Mouse (Mus musculus) embryonic facial prominence, embryonic 14.5 days (tissue): ENCODE measurements at regions not wholly inside any gene's neighbourhood (a gene's known extent, or its start where the extent isn't known, plus 50 kb on each side); places are given as distances from the start of the nearest gene placed in this dataset.

ENCODE experiments used
- ATAC-seq: fragments of 200-750 bp; cut with Nextera tagmentation; 2 replicates; pipeline ENCODE4 v1.8.0; 2017; ENCODE audit warnings: low read depth, moderate number of reproducible peaks, moderate TSS enrichment
- DNase-seq: peaks from one replicate; pipeline ENCODE4 v3.0.0-alpha.2; 2015; ENCODE audit warnings: low spot score
- H3K27ac ChIP-seq: fragments of 300-500 bp; sonication (generic); replicated peaks from 2 replicates; pipeline ENCODE4 v1.5.1; 2014; ENCODE audit warnings: low read depth, mild to moderate bottlenecking, low read length, moderate library complexity
- H3K27me3 ChIP-seq: fragments of 300-500 bp; sonication (generic); replicated peaks from 2 replicates; pipeline ENCODE4 v1.6.1; 2014; ENCODE audit warnings: low read length; ENCODE audit not compliant: control insufficient read depth, insufficient read depth
- H3K36me3 ChIP-seq: fragments of 300-500 bp; sonication (generic); 2 replicates; pipeline ENCODE4 v1.6.1; 2014; ENCODE audit warnings: low read length, mixed read lengths; ENCODE audit not compliant: control insufficient read depth, insufficient read depth
- H3K4me1 ChIP-seq: fragments of 300-500 bp; sonication (generic); 2 replicates; pipeline ENCODE4 v1.6.1; 2014; ENCODE audit warnings: antibody characterized with exemption, low read length; ENCODE audit not compliant: control insufficient read depth, insufficient read depth
- H3K4me2 ChIP-seq: fragments of 300-500 bp; sonication (generic); 2 replicates; pipeline ENCODE4 v1.6.1; 2014; ENCODE audit warnings: low read depth, mild to moderate bottlenecking, low read length, moderate library complexity, mixed read lengths
- H3K4me3 ChIP-seq: fragments of 300-500 bp; sonication (generic); 2 replicates; pipeline ENCODE4 v1.5.1; 2014; ENCODE audit warnings: low read depth, mild to moderate bottlenecking, low read length
- H3K9ac ChIP-seq: fragments of 300-500 bp; sonication (generic); 2 replicates; pipeline ENCODE4 v1.6.1; 2014; ENCODE audit warnings: low read depth, mild to moderate bottlenecking, low read length, moderate library complexity, mixed read lengths
- H3K9me3 ChIP-seq: fragments of 300-500 bp; sonication (generic); 2 replicates; pipeline ENCODE4 v1.6.1; 2016; ENCODE audit warnings: low read length; ENCODE audit not compliant: control insufficient read depth
- WGBS: fragments of 180-500 bp; shearing (Covaris S2); extraction: QIAGEN DNeasy Blood & Tissue Kit; methylation state at CpG from one replicate; pipeline ENCODE4 v1.1.7; 2014; 5-methylcytosine and 5-hydroxymethylcytosine counted together

- no peaks in the 10 kb centered on the region; the same call in 1 of the 2 replicates for H3K27me3 ChIP-seq
- H3K9ac ChIP-seq, result no peak overlapping the region
- WGBS, result 65% methylated on average over 6 of the region's 6 CpGs
- H3K9me3 ChIP-seq, result no peaks in the 10 kb centered on the region
- H3K36me3 ChIP-seq, result no peaks in the 10 kb centered on the region
- DNase-seq (no peak), ATAC-seq (no peak)
- no peak overlapping the region for H3K4me2 ChIP-seq
- H3K27ac ChIP-seq, result no peak overlapping the region
- no peak overlapping the region for H3K4me3 ChIP-seq
- no peaks in the 10 kb centered on the region for H3K4me1 ChIP-seq
These were observed 226.2 kb upstream of the Zdhhc25 start for GRCm38 (mm10) chr15:88373923-88374322.

GRCm38 (mm10) chr15:88379342-88379741 is 220.8 kb upstream of the Zdhhc25 start:
- DNase-seq (no peak), ATAC-seq (no peak)
- no peak overlapping the region for H3K4me3 ChIP-seq
- no peaks in the 10 kb centered on the region for H3K9me3 ChIP-seq
- no peaks in the 10 kb centered on the region for H3K27me3 ChIP-seq
- no peak overlapping the region for H3K9ac ChIP-seq
- H3K4me1 ChIP-seq, result no peaks in the 10 kb centered on the region
- H3K36me3 ChIP-seq, result no peaks in the 10 kb centered on the region
- H3K27ac ChIP-seq, result no peak overlapping the region
- H3K4me2 ChIP-seq, result no peak overlapping the region
- WGBS, result 72% methylated on average over 7 of the region's 7 CpGs

GRCm38 (mm10) chr15:88379951-88380623 is 220.0 kb upstream of the Zdhhc25 start:
- ATAC-seq (no peak), DNase-seq (no peak)
- no peaks in the 10 kb centered on the region for H3K36me3 ChIP-seq
- H3K4me2 ChIP-seq, result no peak overlapping the region
- H3K9ac ChIP-seq, result no peak overlapping the region
- no peak overlapping the region for H3K27ac ChIP-seq
- H3K9me3 ChIP-seq, result no peaks in the 10 kb centered on the region
- H3K4me3 ChIP-seq, result no peak overlapping the region
- H3K4me1 ChIP-seq, result no peaks in the 10 kb centered on the region
- 37% methylated on average over 6 of the region's 6 CpGs for WGBS
- no peaks in the 10 kb centered on the region for H3K27me3 ChIP-seq

- no peak overlapping the region for H3K4me3 ChIP-seq
- H3K9ac ChIP-seq, result no peak overlapping the region
- DNase-seq (no peak), ATAC-seq (no peak)
- no peaks in the 10 kb centered on the region for H3K9me3 ChIP-seq
- H3K4me1 ChIP-seq, result no peaks in the 10 kb centered on the region
- no peak overlapping the region for H3K4me2 ChIP-seq
- no peaks in the 10 kb centered on the region for H3K36me3 ChIP-seq
- WGBS, result 38% methylated on average over 10 of the region's 10 CpGs
- no peak overlapping the region for H3K27ac ChIP-seq
- H3K27me3 ChIP-seq, result no peaks in the 10 kb centered on the region
These were observed 218.7 kb upstream of the Zdhhc25 start for GRCm38 (mm10) chr15:88381419-88381818.

GRCm38 (mm10) chr15:88385943-88386342 is 214.2 kb upstream of the Zdhhc25 start:
- WGBS, result 77% methylated on average over 2 of the region's 2 CpGs
- H3K27ac ChIP-seq, result no peak overlapping the region

GRCm38 (mm10) chr15:88386711-88387110 is 213.4 kb upstream of the Zdhhc25 start:
- Histone ChIP-seq H3K36me3 (no peaks in the 10 kb centered on the region), H3K4me1 (no peaks in the 10 kb centered on the region), H3K4me3 (no peak overlapping the region), H3K9me3 (no peaks in the 10 kb centered on the region), H3K4me2 (no peak overlapping the region), H3K27ac (no peak overlapping the region), H3K27me3 (no peaks in the 10 kb centered on the region), H3K9ac (no peak overlapping the region)
- WGBS, result 71% methylated on average over 6 of the region's 6 CpGs
- ATAC-seq, result no peak
- no peak for DNase-seq

More at GRCm38 (mm10) chr15:88385943-88386342, 214.2 kb upstream of the Zdhhc25 start:
- H3K9me3 ChIP-seq, result no peaks in the 10 kb centered on the region
- ATAC-seq (no peak), DNase-seq (no peak)
- H3K36me3 ChIP-seq, result no peaks in the 10 kb centered on the region
- no peaks in the 10 kb centered on the region for H3K4me1 ChIP-seq
- no peaks in the 10 kb centered on the region for H3K27me3 ChIP-seq
- H3K9ac ChIP-seq, result no peak overlapping the region
- no peak overlapping the region for H3K4me2 ChIP-seq
- H3K4me3 ChIP-seq, result no peak overlapping the region

- no peaks in the 10 kb centered on the region for H3K9me3 ChIP-seq
- H3K4me3 ChIP-seq, result no peak overlapping the region
- WGBS, result 86% methylated on average over 15 of the region's 15 CpGs
- ATAC-seq, result no peak
- H3K36me3 ChIP-seq, result no peaks in the 10 kb centered on the region
- no peaks in the 10 kb centered on the region for H3K4me1 ChIP-seq
- no peak overlapping the region for H3K4me2 ChIP-seq
- H3K27ac ChIP-seq, result no peak overlapping the region
- H3K27me3 ChIP-seq, result no peaks in the 10 kb centered on the region
- no peak for DNase-seq
- H3K9ac ChIP-seq, result no peak overlapping the region
These were observed 208.3 kb upstream of the Zdhhc25 start for GRCm38 (mm10) chr15:88391822-88392221.

- peak; percentile 10 for DNase-seq
- H3K9me3 ChIP-seq, result no peaks in the 10 kb centered on the region
- WGBS, result 48% methylated on average over 5 of the region's 5 CpGs
- peak; percentile 33; the same call in 1 of the 2 replicates for ATAC-seq
- H3K4me1 ChIP-seq, result no peaks in the 10 kb centered on the region
- no peaks in the 10 kb centered on the region for H3K36me3 ChIP-seq
- no peak overlapping the region for H3K4me3 ChIP-seq
- H3K27me3 ChIP-seq, result no peaks in the 10 kb centered on the region
- H3K27ac ChIP-seq, result no peak overlapping the region
- no peak overlapping the region for H3K9ac ChIP-seq
- H3K4me2 ChIP-seq, result no peak overlapping the region
These were observed 201.0 kb upstream of the Zdhhc25 start for GRCm38 (mm10) chr15:88399064-88399463.

- Histone ChIP-seq H3K4me3 (no peak overlapping the region), H3K36me3 (no peaks in the 10 kb centered on the region), H3K4me1 (no peaks in the 10 kb centered on the region), H3K27ac (no peak overlapping the region), H3K9me3 (no peaks in the 10 kb centered on the region), H3K27me3 (no peaks in the 10 kb centered on the region), H3K4me2 (no peak overlapping the region), H3K9ac (no peak overlapping the region)
- no peak for DNase-seq
- 76% methylated on average over 12 of the region's 12 CpGs for WGBS
- ATAC-seq, result no peak
These were observed 200.1 kb upstream of the Zdhhc25 start for GRCm38 (mm10) chr15:88399989-88400388.
